Mouse (Mus musculus) mouse embryonic stem cell (cell line): Measurements from ENCODE around the gene Ccdc149.

Experiments used
- in situ Hi-C, 2 experiments: fragments of 300-500 bp; cut with MboI; formaldehyde crosslinking; loops; 1 replicate in 1 of 2; 3 replicates in 1 of 2; pipeline ENCODE4 v1.14.3; 2019 to 2020; ENCODE audit warnings: low sequenced_read_pairs in 2 of 2, low pct_unique_long_range_greater_than_20kb in 1 of 2, mixed read lengths in 1 of 2; ENCODE audit not compliant: unreplicated experiment in 1 of 2

The Ccdc149 gene

GRCm38 (mm10) chr5:52390381-52390780 lies 80.9 kb downstream of the Ccdc149 start:
- in situ Hi-C loops: no loop called here

- in situ Hi-C loops: no loop called here
Measured at GRCm38 (mm10) chr5:52388092-52388749, 83.1 kb downstream of the Ccdc149 start.

GRCm38 (mm10) chr5:52386016-52386415 lies 85.3 kb downstream of the Ccdc149 start:
- in situ Hi-C loops: no loop called here

GRCm38 (mm10) chr5:52383748-52384147 lies 87.6 kb downstream of the Ccdc149 start:
- in situ Hi-C loops: no loop called here

- in situ Hi-C loops: no loop called here
Measured at GRCm38 (mm10) chr5:52382837-52383236, 88.5 kb downstream of the Ccdc149 start.

GRCm38 (mm10) chr5:52375847-52376246 lies 95.5 kb downstream of the Ccdc149 start:
- in situ Hi-C loops: no loop called here

GRCm38 (mm10) chr5:52370901-52371300 lies 100.4 kb downstream of the Ccdc149 start:
- in situ Hi-C loops: no loop called here

- in situ Hi-C loops: no loop called here
Measured at GRCm38 (mm10) chr5:52367866-52368840, 103.2 kb downstream of the Ccdc149 start.

GRCm38 (mm10) chr5:52366661-52367060 lies 104.7 kb downstream of the Ccdc149 start:
- in situ Hi-C loops: no loop called here

GRCm38 (mm10) chr5:52365930-52366329 lies 105.4 kb downstream of the Ccdc149 start:
- in situ Hi-C loops: no loop called here

- in situ Hi-C loops: no loop called here
Measured at GRCm38 (mm10) chr5:52364521-52364920, 106.8 kb downstream of the Ccdc149 start.

- in situ Hi-C loops: no loop called here
Measured at GRCm38 (mm10) chr5:52363468-52364150, 107.7 kb downstream of the Ccdc149 start, which contains the start of gene Sod3. Gene Sod3 (plus strand): TSS chr5:52363791.

- in situ Hi-C loops: no loop called here
Measured at GRCm38 (mm10) chr5:52362776-52363467, 108.4 kb downstream of the Ccdc149 start.

- in situ Hi-C loops: no loop called here
Measured at GRCm38 (mm10) chr5:52360286-52361049, 110.9 kb downstream of the Ccdc149 start.

GRCm38 (mm10) chr5:52358120-52358519 lies 113.2 kb downstream of the Ccdc149 start:
- in situ Hi-C loops: no loop called here

- in situ Hi-C loops: no loop called here
Measured at GRCm38 (mm10) chr5:52357175-52357754, 114.1 kb downstream of the Ccdc149 start.

GRCm38 (mm10) chr5:52355612-52356011 lies 115.7 kb downstream of the Ccdc149 start:
- in situ Hi-C loops: no loop called here
